Mouse (Mus musculus) MEL (cell line): ENCODE results near the gene Spon2. TPM values are rescaled to one million over a fixed set of nuclear protein-coding genes. Genes with fewer than 3 reads are reported as not detected.

Experiments used
- DNase-seq: peaks from one replicate; pipeline ENCODE4 v3.0.0; 2011; ENCODE audit warnings: low read depth, low spot score
- H3K27ac ChIP-seq: 2 replicates; pipeline ENCODE4 v1.5.1; 2012; ENCODE audit warnings: low read depth, mild to moderate bottlenecking, control low read depth, low read length, moderate library complexity; ENCODE audit not compliant: control insufficient read depth
- H3K27me3 ChIP-seq, 2 experiments: fragments of 150-350 bp in 1 of 2; sonication (generic) in 1 of 2; 2 replicates each; pipeline ENCODE4 v1.6.1; 2012; ENCODE audit warnings: low read length in 2 of 2, mild to moderate bottlenecking in 2 of 2, improper control_type of control experiment in 1 of 2, moderate library complexity in 1 of 2; ENCODE audit not compliant: insufficient read depth in 2 of 2, control insufficient read depth in 1 of 2
- H3K36me3 ChIP-seq, 2 experiments: 2 replicates each; pipeline ENCODE4 v1.6.1; 2012 to 2014; ENCODE audit warnings: low read length in 2 of 2, improper control_type of control experiment in 1 of 2, inconsistent platforms in 1 of 2, mild to moderate bottlenecking in 1 of 2; ENCODE audit not compliant: insufficient read depth in 2 of 2, control insufficient read depth in 1 of 2
- H3K4me1 ChIP-seq, 2 experiments: fragments of 150-350 bp in 1 of 2; sonication (generic) in 1 of 2; 2 replicates each; pipeline ENCODE4 v1.6.1; 2012; ENCODE audit warnings: low read length in 2 of 2, improper control_type of control experiment in 1 of 2, mild to moderate bottlenecking in 1 of 2; ENCODE audit not compliant: insufficient read depth in 2 of 2, control insufficient read depth in 1 of 2
- H3K4me3 ChIP-seq, 2 experiments: fragments of 150-350 bp in 1 of 2; sonication (generic) in 1 of 2; 2 replicates each; pipeline ENCODE4 v1.5.1; 2012; ENCODE audit warnings: low read depth in 2 of 2, low read length in 2 of 2, mild to moderate bottlenecking in 2 of 2, moderate library complexity in 2 of 2, control low read depth in 1 of 2, improper control_type of control experiment in 1 of 2; ENCODE audit not compliant: control insufficient read depth in 1 of 2, insufficient read depth in 1 of 2
- H3K79me2 ChIP-seq: 2 replicates; pipeline ENCODE4 v1.6.1; 2012; ENCODE audit warnings: mild to moderate bottlenecking, low read length, moderate library complexity; ENCODE audit not compliant: control insufficient read depth, poor library complexity, insufficient read depth
- H3K9ac ChIP-seq: 2 replicates; pipeline ENCODE4 v1.6.1; 2012; ENCODE audit warnings: low read depth, mild to moderate bottlenecking, control low read depth, low read length, moderate library complexity; ENCODE audit not compliant: control insufficient read depth, poor library complexity, severe bottlenecking
- H3K9me3 ChIP-seq: fragments of 150-350 bp; sonication (generic); replicated peaks from 2 replicates; pipeline ENCODE4 v1.6.1; 2012; ENCODE audit warnings: mild to moderate bottlenecking, low read length, improper control_type of control experiment, moderate library complexity; ENCODE audit not compliant: insufficient read depth
- BHLHE40 ChIP-seq: IDR thresholded peaks from 2 replicates; pipeline ENCODE4 v1.6.1; 2012; ENCODE audit warnings: low read depth, mild to moderate bottlenecking, inconsistent platforms, low read length, improper control_type of control experiment, borderline replicate concordance
- CHD1 ChIP-seq: IDR thresholded peaks from 2 replicates; pipeline ENCODE4 v1.6.1; 2012; ENCODE audit warnings: low read depth, mild to moderate bottlenecking, inconsistent platforms, low read length, improper control_type of control experiment
- CHD2 ChIP-seq: IDR thresholded peaks from 2 replicates; pipeline ENCODE4 v1.6.1; 2011; ENCODE audit warnings: low read length, improper control_type of control experiment
- E2F4 ChIP-seq: IDR thresholded peaks from 2 replicates; pipeline ENCODE4 v1.6.1; 2011; ENCODE audit warnings: low read depth, low read length, improper control_type of control experiment, borderline replicate concordance
- EP300 ChIP-seq, 2 experiments: IDR thresholded peaks; 2 replicates each; pipeline ENCODE4 v1.6.1; 2011; ENCODE audit warnings: improper control_type of control experiment in 2 of 2, low read length in 2 of 2, low read depth in 1 of 2, mild to moderate bottlenecking in 1 of 2
- ETS1 ChIP-seq: IDR thresholded peaks from 2 replicates; pipeline ENCODE4 v1.6.1; 2012; ENCODE audit warnings: low read depth, mild to moderate bottlenecking, inconsistent platforms, low read length, improper control_type of control experiment, moderate library complexity
- GABPA ChIP-seq: IDR thresholded peaks from 2 replicates; pipeline ENCODE4 v1.6.1; 2012; ENCODE audit warnings: low read depth, mild to moderate bottlenecking, inconsistent platforms, low read length, improper control_type of control experiment, moderate library complexity
- GATA1 ChIP-seq: IDR thresholded peaks from 2 replicates; pipeline ENCODE4 v1.6.1; 2011; ENCODE audit warnings: low read depth, low read length, improper control_type of control experiment
- JUND ChIP-seq: IDR thresholded peaks from 2 replicates; pipeline ENCODE4 v1.6.1; 2011; ENCODE audit warnings: low read depth, mild to moderate bottlenecking, improper control_type of control experiment, low read length
- KAT2A ChIP-seq: conservative IDR thresholded peaks from 2 replicates; pipeline ENCODE4 v1.6.1; 2012; ENCODE audit warnings: low read depth, low read length, improper control_type of control experiment, inconsistent platforms
- MAFK ChIP-seq: IDR thresholded peaks from 2 replicates; pipeline ENCODE4 v1.6.1; 2011; ENCODE audit warnings: low read depth, mild to moderate bottlenecking, low read length, improper control_type of control experiment, borderline replicate concordance
- MAX ChIP-seq: IDR thresholded peaks from 2 replicates; pipeline ENCODE4 v1.6.1; 2011; ENCODE audit warnings: low read length, improper control_type of control experiment
- MAZ ChIP-seq: IDR thresholded peaks from 2 replicates; pipeline ENCODE4 v1.6.1; 2012; ENCODE audit warnings: low read depth, mild to moderate bottlenecking, inconsistent platforms, low read length, improper control_type of control experiment
- MXI1 ChIP-seq: IDR thresholded peaks from 2 replicates; pipeline ENCODE4 v1.6.1; 2011; ENCODE audit warnings: mild to moderate bottlenecking, low read depth, low read length, improper control_type of control experiment
- MYB ChIP-seq: IDR thresholded peaks from 2 replicates; pipeline ENCODE4 v1.6.1; 2011; ENCODE audit warnings: mild to moderate bottlenecking, low read depth, low read length, improper control_type of control experiment
- MYC ChIP-seq: IDR thresholded peaks from 2 replicates; pipeline ENCODE4 v1.6.1; 2011; ENCODE audit warnings: low read depth, mild to moderate bottlenecking, low read length, improper control_type of control experiment, moderate library complexity
- NELFE ChIP-seq: IDR thresholded peaks from 2 replicates; pipeline ENCODE4 v1.6.1; 2011; ENCODE audit warnings: low read depth, low read length, improper control_type of control experiment
- POLR2A ChIP-seq, 2 experiments: IDR thresholded peaks; 2 replicates each; pipeline ENCODE4 v1.6.1; 2011 to 2012; ENCODE audit warnings: low read length in 2 of 2, mild to moderate bottlenecking in 2 of 2, control low read depth in 1 of 2, improper control_type of control experiment in 1 of 2, low read depth in 1 of 2, moderate library complexity in 1 of 2; ENCODE audit not compliant: control insufficient read depth in 1 of 2, insufficient read depth in 1 of 2, poor library complexity in 1 of 2
- POLR2AphosphoS2 ChIP-seq: IDR thresholded peaks from 2 replicates; pipeline ENCODE4 v1.6.1; 2011; ENCODE audit warnings: low read length, improper control_type of control experiment
- RAD21 ChIP-seq: IDR thresholded peaks from 2 replicates; pipeline ENCODE4 v1.6.1; 2011; ENCODE audit warnings: mild to moderate bottlenecking, low read depth, low read length, improper control_type of control experiment
- RCOR1 ChIP-seq: IDR thresholded peaks from 2 replicates; pipeline ENCODE4 v1.6.1; 2012; ENCODE audit warnings: low read depth, mild to moderate bottlenecking, inconsistent platforms, low read length, improper control_type of control experiment
- SIN3A ChIP-seq: IDR thresholded peaks from 2 replicates; pipeline ENCODE4 v1.6.1; 2012; ENCODE audit warnings: low read length, improper control_type of control experiment, inconsistent platforms
- SMC3 ChIP-seq: IDR thresholded peaks from 2 replicates; pipeline ENCODE4 v1.6.1; 2011; ENCODE audit warnings: low read depth, low read length, improper control_type of control experiment
- TAL1 ChIP-seq: IDR thresholded peaks from 2 replicates; pipeline ENCODE4 v1.6.1; 2012; ENCODE audit warnings: mild to moderate bottlenecking, inconsistent platforms, low read length, moderate library complexity, mixed read lengths
- TBP ChIP-seq: IDR thresholded peaks from 2 replicates; pipeline ENCODE4 v1.8.0; 2011; ENCODE audit warnings: low read depth, low read length, improper control_type of control experiment
- TCF12 ChIP-seq: IDR thresholded peaks from 2 replicates; pipeline ENCODE4 v1.6.1; 2014; ENCODE audit warnings: low read depth, mild to moderate bottlenecking, inconsistent platforms, low read length, improper control_type of control experiment, moderate library complexity
- USF1 ChIP-seq: IDR thresholded peaks from 2 replicates; pipeline ENCODE4 v1.6.1; 2014; ENCODE audit warnings: low read depth, mild to moderate bottlenecking, inconsistent platforms, low read length, improper control_type of control experiment, moderate library complexity
- USF2 ChIP-seq, 2 experiments: IDR thresholded peaks; 2 replicates each; pipeline ENCODE4 v1.6.1; 2011 to 2012; ENCODE audit warnings: improper control_type of control experiment in 2 of 2, low read length in 2 of 2, borderline replicate concordance in 1 of 2, inconsistent platforms in 1 of 2, low read depth in 1 of 2, mild to moderate bottlenecking in 1 of 2; ENCODE audit not compliant: insufficient read depth in 1 of 2
- ZC3H11A ChIP-seq: IDR thresholded peaks from 2 replicates; pipeline ENCODE4 v1.6.1; 2012; ENCODE audit warnings: low read depth, mild to moderate bottlenecking, inconsistent platforms, low read length, improper control_type of control experiment
- ZKSCAN1 ChIP-seq: IDR thresholded peaks from 2 replicates; pipeline ENCODE4 v1.6.1; 2012; ENCODE audit warnings: low read depth, mild to moderate bottlenecking, inconsistent platforms, low read length, improper control_type of control experiment, moderate library complexity
- ZMIZ1 ChIP-seq: IDR thresholded peaks from 2 replicates; pipeline ENCODE4 v1.6.1; 2012; ENCODE audit warnings: low read depth, mild to moderate bottlenecking, inconsistent platforms, low read length, improper control_type of control experiment, moderate library complexity
- ZNF384 ChIP-seq: IDR thresholded peaks from 2 replicates; pipeline ENCODE4 v1.6.1; 2012; ENCODE audit warnings: low read depth, mild to moderate bottlenecking, inconsistent platforms, low read length, improper control_type of control experiment
- polyA plus RNA-seq, 2 experiments: library from polyadenylated mRNA; stranded (reverse) in 1 of 2; unstranded in 1 of 2; fragments of >175 nt in 1 of 2; fragments of >200 nt in 1 of 2; gene quantifications; 2 replicates each; pipeline versions ENCODE4 v1.2.1 to v1.2.4; 2012; ENCODE audit warnings: low replicate concordance in 2 of 2, low read depth in 1 of 2; ENCODE audit not compliant: insufficient read length in 2 of 2, insufficient read depth in 1 of 2, missing spikeins in 1 of 2
- total RNA-seq: library from RNA; depleted of rRNA; stranded (reverse); fragments of 300-350 nt; gene quantifications from 2 replicates; pipeline ENCODE4 v1.2.3, GENCODE M21; 2012

The Spon2 gene
- total and polyA plus RNA-seq, 3 experiments: 2.6 to 3.1 TPM; not detected in 1

- peaks cover 14 to 49% of the 10 kb centered on the region in 2 experiments for H3K4me1 ChIP-seq
- TF ChIP-seq SIN3A (peak; percentile 51), KAT2A (no peak), ETS1 (peak; percentile 45; the same call in 1 of the 2 replicates), TAL1 (peak; percentile 38; the same call in 1 of the 2 replicates), NELFE (no peak), MAX (peak; percentile 62), CHD1 (no peak), TBP (no peak), E2F4 (no peak), POLR2A (IDR thresholded peaks at IDR 0.05; ENCODE audit: control insufficient read depth in 1 of 2, insufficient read depth in 1 of 2, low read depth in 1 of 2, low read length in 2 of 2, poor library complexity in 1 of 2) (no peak), SMC3 (no peak), RCOR1 (0 out of 2 replicates have a peak, but pooled peaks have one; percentile 9), MAZ (0 out of 2 replicates have a peak, but pooled peaks have one; percentile 38), TCF12 (peak; percentile 63), GATA1 (peak; percentile 83), USF2 (IDR thresholded peaks at IDR 0.05; ENCODE audit: borderline replicate concordance in 1 of 2, insufficient read depth in 1 of 2, low read depth in 1 of 2, low read length in 2 of 2) (no peak), ZNF384 (no peak), ZMIZ1 (no peak), ZC3H11A (no peak; the same call in 1 of the 2 replicates), GABPA (no peak), MXI1 (no peak; the same call in 1 of the 2 replicates), USF1 (no peak), MYB (no peak), POLR2AphosphoS2 (no peak), MYC (peak; percentile 79), ZKSCAN1 (no peak), CHD2 (no peak), JUND (0 out of 2 replicates have a peak, but pooled peaks have one; percentile 8), BHLHE40 (peak; percentile 71; the same call in 1 of the 2 replicates), RAD21 (no peak), MAFK (no peak), EP300 (IDR thresholded peaks at IDR 0.05; ENCODE audit: low read depth in 1 of 2, low read length in 2 of 2) (peak; percentile 72 to 76; a peak in 3 of 4 replicates)
- H3K36me3 ChIP-seq: peaks cover 0 to 20% of the 10 kb centered on the region in 2 experiments; a peak in 2 of 4 replicates
- H3K9ac ChIP-seq: peak overlapping the region; percentile 20
- 0 out of 4 replicates have a peak, but pooled peaks cover 0 to under 1% of the 10 kb centered on the region in 2 experiments for H3K27me3 ChIP-seq
- peak; percentile 76 for DNase-seq
- H3K79me2 ChIP-seq: no peaks in the 10 kb centered on the region
- H3K4me3 ChIP-seq: peak overlapping the region; percentile 12 to 13; a peak in 2 of 4 replicates
- H3K9me3 ChIP-seq: no peaks in the 10 kb centered on the region
- peak overlapping the region; percentile 30 for H3K27ac ChIP-seq
Measured at GRCm38 (mm10) chr5:33202516-33203170, 15.6 kb downstream of the Spon2 start.
